Mouse (Mus musculus): ENCODE results near the gene Defb25.

DNA sequence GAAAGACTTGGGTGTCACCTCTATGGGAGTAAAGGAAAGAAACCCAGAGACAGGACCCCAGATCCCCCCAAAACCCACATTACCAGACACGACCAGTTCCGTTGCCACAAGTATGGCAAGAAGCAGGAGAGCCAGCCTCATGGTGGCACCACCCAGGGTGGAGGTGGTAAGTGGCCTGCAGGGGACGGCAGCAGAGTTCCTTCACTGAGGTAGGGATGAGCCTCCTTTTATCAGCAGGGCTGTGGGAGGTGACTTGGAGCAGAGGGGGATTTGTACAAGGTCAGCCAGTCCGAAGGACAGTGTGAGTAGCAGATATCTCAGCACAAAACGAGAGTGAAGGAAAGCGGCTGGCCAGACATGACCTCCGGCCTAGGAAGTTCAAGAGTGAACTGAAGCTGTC lies 42.7 kb downstream of the Defb25 start, which contains the start of gene Defb19:
- TF ChIP-seq CTCF (conservative IDR thresholded peaks at IDR 0.05; ENCODE audit: low read length) (no peak), NANOG (IDR thresholded peaks at IDR 0.05; ENCODE audit: borderline replicate concordance, low read length) (no peak)

Data from E14TG2a.4 (cell line).